Mouse (Mus musculus) heart, postnatal 36 days (tissue): ENCODE data around the gene Hcrtr1. TPM values are rescaled to one million over a fixed set of nuclear protein-coding genes. Genes with fewer than 3 reads are reported as not detected.

Experiments
- DNase-seq, 2 experiments: peaks; one replicate each; pipeline ENCODE4 v3.0.0; 2021 to 2022
- intact Hi-C: fragments of 180-260 bp; cut with DNase I; formaldehyde crosslinking; loops from one replicate; pipeline ENCODE4 v1.15.1; 2025
- total RNA-seq, 2 experiments: library from RNA; stranded (reverse); gene quantifications; 2 replicates each; pipeline ENCODE4 v1.2.3; 2021

Hcrtr1 gene
- total RNA-seq, 2 experiments from 2014 or later = not detected

- no peak for DNase-seq
- intact Hi-C loops = no loop called here
These were observed 13.2 kb downstream of the Hcrtr1 start for GRCm38 (mm10) chr4:130125935-130126334.

- intact Hi-C loops = no loop called here
- no peak for DNase-seq
These were observed 14.0 kb downstream of the Hcrtr1 start for GRCm38 (mm10) chr4:130125164-130125563.

GRCm38 (mm10) chr4:130124110-130124509 is 15.0 kb downstream of the Hcrtr1 start:
- DNase-seq = no peak

GRCm38 (mm10) chr4:130123020-130123419 is 16.1 kb downstream of the Hcrtr1 start:
- intact Hi-C loops = no loop called here
- no peak for DNase-seq

More at GRCm38 (mm10) chr4:130124110-130124509, 15.0 kb downstream of the Hcrtr1 start:
- intact Hi-C loops = no loop called here

GRCm38 (mm10) chr4:130121560-130121959 is 17.6 kb downstream of the Hcrtr1 start:
- intact Hi-C loops = no loop called here
- DNase-seq = no peak

GRCm38 (mm10) chr4:130120752-130121151 is 18.4 kb downstream of the Hcrtr1 start:
- DNase-seq = no peak
- intact Hi-C loops = no loop called here

- no peak for DNase-seq
- intact Hi-C loops = no loop called here
These were observed 26.4 kb downstream of the Hcrtr1 start for GRCm38 (mm10) chr4:130112732-130113131.

GRCm38 (mm10) chr4:130112299-130112698 is 26.9 kb downstream of the Hcrtr1 start:
- DNase-seq = peak; percentile 46 to 52
- intact Hi-C loops = no loop called here

GRCm38 (mm10) chr4:130110091-130110490 is 29.1 kb downstream of the Hcrtr1 start:
- intact Hi-C loops = no loop called here
- DNase-seq = no peak

- intact Hi-C loops = no loop called here
- DNase-seq = no peak
These were observed 29.5 kb downstream of the Hcrtr1 start for GRCm38 (mm10) chr4:130109666-130110065.

GRCm38 (mm10) chr4:130108929-130109328 is 30.2 kb downstream of the Hcrtr1 start:
- no peak for DNase-seq
- intact Hi-C loops = no loop called here

- intact Hi-C loops = no loop called here
- DNase-seq = peak; percentile 100
These were observed 31.6 kb downstream of the Hcrtr1 start for GRCm38 (mm10) chr4:130107444-130108131.

- DNase-seq = no peak
- intact Hi-C loops = no loop called here
These were observed 32.1 kb downstream of the Hcrtr1 start for GRCm38 (mm10) chr4:130107065-130107443.

- no peak for DNase-seq
- intact Hi-C loops = no loop called here
These were observed 34.6 kb downstream of the Hcrtr1 start for GRCm38 (mm10) chr4:130104584-130104983.

- DNase-seq = no peak
- intact Hi-C loops = no loop called here
These were observed 35.5 kb downstream of the Hcrtr1 start for GRCm38 (mm10) chr4:130103632-130104031.

GRCm38 (mm10) chr4:130102111-130102651 is 37.0 kb downstream of the Hcrtr1 start, which contains the start of gene Pef1:
Gene Pef1 (plus strand): TSS chr4:130102558.
- no peak for DNase-seq
- intact Hi-C loops = no loop called here

GRCm38 (mm10) chr4:130101183-130101582 is 38.0 kb downstream of the Hcrtr1 start:
- intact Hi-C loops = no loop called here
- DNase-seq = no peak

GRCm38 (mm10) chr4:130095137-130095536 is 44.0 kb downstream of the Hcrtr1 start:
- intact Hi-C loops = no loop called here
- no peak for DNase-seq

GRCm38 (mm10) chr4:130087293-130087692 is 51.9 kb downstream of the Hcrtr1 start:
- intact Hi-C loops = loop anchor here (1.0 to 2.0 kb wide), 4 partner anchors 51 to 386 kb away; no protein-coding TSS in a partner anchor
- peak; percentile 94 to 99 for DNase-seq

GRCm38 (mm10) chr4:130085246-130085820 is 53.8 kb downstream of the Hcrtr1 start:
- intact Hi-C loops = no loop called here
- no peak for DNase-seq

- intact Hi-C loops = no loop called here
- DNase-seq = peak; percentile 43 to 50
These were observed 54.7 kb downstream of the Hcrtr1 start for GRCm38 (mm10) chr4:130084331-130084945.
